Mouse (Mus musculus) liver, embryonic 11.5 days (tissue): ENCODE measurements around the gene Dlg5. TPM values are rescaled to one million over a fixed set of nuclear protein-coding genes. Genes with fewer than 3 reads are reported as not detected.

ENCODE experiments used
- ATAC-seq: fragments of 200-750 bp; cut with Nextera tagmentation; replicated peaks from 2 replicates; pipeline ENCODE4 v1.8.0; 2017; ENCODE audit warnings: moderate number of reproducible peaks, mild to moderate bottlenecking, moderate TSS enrichment, moderate library complexity; ENCODE audit not compliant: low FRiP score
- DNase-seq: peaks from one replicate; pipeline ENCODE4 v3.0.0-alpha.2; 2017; ENCODE audit warnings: low spot score
- H3K27ac ChIP-seq: fragments of 300-500 bp; sonication (generic); 2 replicates; pipeline ENCODE4 v1.5.1; 2014; ENCODE audit warnings: mild to moderate bottlenecking, low read depth, low read length, control low read depth
- H3K27me3 ChIP-seq: fragments of 300-500 bp; sonication (generic); replicated peaks from 2 replicates; pipeline ENCODE4 v1.6.1; 2014; ENCODE audit warnings: low read length, mixed read lengths; ENCODE audit not compliant: control insufficient read depth, insufficient read depth
- H3K36me3 ChIP-seq: fragments of 300-500 bp; sonication (generic); 2 replicates; pipeline ENCODE4 v1.6.1; 2014; ENCODE audit warnings: mild to moderate bottlenecking, low read length, moderate library complexity, mixed read lengths; ENCODE audit not compliant: control insufficient read depth, insufficient read depth
- H3K4me1 ChIP-seq: fragments of 300-500 bp; sonication (generic); replicated peaks from 2 replicates; pipeline ENCODE4 v1.6.1; 2014; ENCODE audit warnings: low read length, mixed read lengths; ENCODE audit not compliant: control insufficient read depth, insufficient read depth
- H3K4me2 ChIP-seq: fragments of 300-500 bp; sonication (generic); 2 replicates; pipeline ENCODE4 v1.6.1; 2014; ENCODE audit warnings: mild to moderate bottlenecking, control low read depth, moderate library complexity
- H3K4me3 ChIP-seq: fragments of 300-500 bp; sonication (generic); 2 replicates; pipeline ENCODE4 v1.5.1; 2014; ENCODE audit warnings: low read depth, low read length, control low read depth
- H3K9ac ChIP-seq: fragments of 300-500 bp; sonication (generic); 2 replicates; pipeline ENCODE4 v1.6.1; 2014; ENCODE audit warnings: low read depth, low read length, control low read depth
- H3K9me3 ChIP-seq: fragments of 300-500 bp; sonication (generic); 2 replicates; pipeline ENCODE4 v1.6.1; 2016; ENCODE audit warnings: low read length, inconsistent platforms, mixed read lengths; ENCODE audit not compliant: control insufficient read depth
- WGBS: fragments of 180-500 bp; shearing (Covaris S2); extraction: QIAGEN DNeasy Blood & Tissue Kit; methylation state at CpG from one replicate; pipeline ENCODE4 v1.1.7; 2014; 5-methylcytosine and 5-hydroxymethylcytosine counted together
- polyA plus RNA-seq: library from polyadenylated mRNA; unstranded; fragments of >200 nt; fragmentation: Nextera tagmentation; extraction: Ambion mirVana; gene quantifications from 2 replicates; pipeline ENCODE4 v1.2.1, GENCODE M21; 2014

The Dlg5 gene
- polyA plus RNA-seq, 1 experiment from 2014 or later: 9.2 TPM

DNA sequence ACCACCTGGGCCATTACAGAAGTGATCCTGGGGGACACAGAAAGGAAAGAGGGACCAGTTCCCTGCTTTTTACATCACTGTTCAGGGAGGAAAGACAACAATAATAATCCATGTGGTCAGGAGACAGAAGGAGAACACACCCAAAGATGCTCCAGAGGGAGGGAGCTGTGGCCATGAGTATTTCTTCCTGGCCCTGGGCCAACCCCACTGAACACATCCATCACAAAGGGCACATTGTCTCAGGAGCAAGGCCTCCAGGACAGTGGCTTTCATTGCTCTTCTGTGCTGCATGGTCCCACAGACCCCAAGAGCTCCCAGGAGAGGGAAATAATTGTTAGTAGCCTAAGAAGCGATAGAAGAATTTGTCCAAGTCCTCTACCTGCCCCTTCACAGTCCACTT lies 23.9 kb upstream of the Dlg5 start:
- WGBS: 90% methylated on average over 1 of the region's 1 CpGs
- Histone ChIP-seq H3K4me2 (no peak overlapping the region), H3K4me1 (no peaks in the 10 kb centered on the region), H3K4me3 (no peak overlapping the region), H3K36me3 (no peaks in the 10 kb centered on the region), H3K9me3 (no peaks in the 10 kb centered on the region), H3K27me3 (no peaks in the 10 kb centered on the region), H3K9ac (no peak overlapping the region), H3K27ac (no peak overlapping the region)
- DNase-seq (no peak), ATAC-seq (no peak)

DNA sequence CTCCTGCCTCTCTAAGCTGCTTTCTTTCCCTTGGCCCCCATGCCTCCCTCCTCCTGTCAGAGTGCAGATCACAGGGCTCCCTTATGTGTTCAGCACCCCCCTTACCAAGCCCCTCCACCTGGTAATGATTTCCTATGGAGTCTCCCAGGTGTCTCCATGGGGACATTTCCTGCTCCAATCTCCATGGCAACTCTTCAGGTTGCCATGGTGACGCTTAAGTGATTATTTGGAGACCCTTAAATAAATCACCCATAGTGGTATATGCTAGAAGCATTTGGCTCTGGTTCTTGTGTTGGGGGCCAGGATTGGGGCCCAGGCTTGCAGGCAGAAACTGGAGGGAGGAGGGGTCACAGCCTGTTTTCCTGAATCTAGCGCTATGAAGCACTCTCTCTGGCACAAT lies 17.2 kb upstream of the Dlg5 start:
- H3K27ac ChIP-seq: no peak overlapping the region
- no peaks in the 10 kb centered on the region for H3K27me3 ChIP-seq
- no peak overlapping the region for H3K9ac ChIP-seq
- no peak for DNase-seq
- WGBS: 65% methylated on average over 2 of the region's 2 CpGs
- H3K4me3 ChIP-seq: no peak overlapping the region
- H3K9me3 ChIP-seq: no peaks in the 10 kb centered on the region
- H3K4me1 ChIP-seq: no peaks in the 10 kb centered on the region
- no peaks in the 10 kb centered on the region for H3K36me3 ChIP-seq
- no peak for ATAC-seq
- H3K4me2 ChIP-seq: no peak overlapping the region

DNA sequence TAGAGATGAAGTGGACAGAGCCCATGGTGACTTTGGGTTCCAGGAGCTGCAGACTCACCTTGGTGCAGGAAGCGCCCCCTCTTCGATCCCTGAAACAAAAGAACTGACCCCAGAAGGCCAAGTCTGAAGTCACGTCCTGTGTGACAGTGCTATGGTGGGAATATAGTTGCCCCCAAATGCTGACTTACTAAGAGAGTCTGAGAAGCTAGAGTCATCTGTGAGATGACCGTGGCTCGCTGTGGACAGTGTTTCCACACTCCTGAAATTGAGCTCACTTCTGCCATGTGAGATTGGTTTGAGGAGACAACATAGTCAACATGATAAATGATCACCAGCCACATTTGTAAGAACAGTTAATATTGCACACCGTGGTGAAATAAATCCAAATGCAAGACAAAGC lies 16.7 kb upstream of the Dlg5 start:
- Histone ChIP-seq H3K4me2 (no peak overlapping the region), H3K9ac (no peak overlapping the region), H3K27ac (no peak overlapping the region), H3K4me3 (no peak overlapping the region), H3K36me3 (no peaks in the 10 kb centered on the region), H3K27me3 (no peaks in the 10 kb centered on the region), H3K4me1 (no peaks in the 10 kb centered on the region), H3K9me3 (no peaks in the 10 kb centered on the region)
- 73% methylated on average over 6 of the region's 6 CpGs for WGBS
- no peak for DNase-seq
- ATAC-seq: no peak

DNA sequence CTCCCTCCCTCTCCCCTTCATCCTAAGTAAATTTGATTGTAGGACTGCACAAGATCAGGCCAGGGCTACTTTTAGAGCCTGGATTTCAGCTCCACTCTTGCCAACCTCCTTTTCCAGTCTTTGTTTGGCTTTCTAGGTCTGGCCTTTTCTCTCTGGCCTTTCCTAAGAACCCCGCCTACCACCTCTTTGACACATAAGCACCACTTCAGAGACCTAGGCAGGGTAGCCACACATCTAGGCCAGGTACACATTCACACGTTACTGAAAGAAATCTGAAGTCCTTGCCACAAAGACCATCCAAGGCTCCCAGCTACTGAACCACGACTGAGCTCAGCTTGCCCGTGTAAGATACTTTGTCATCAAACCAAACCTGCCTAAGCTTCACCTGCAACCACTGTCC lies 14.7 kb upstream of the Dlg5 start:
- Histone ChIP-seq H3K27ac (no peak overlapping the region), H3K4me1 (no peaks in the 10 kb centered on the region), H3K4me2 (no peak overlapping the region), H3K27me3 (no peaks in the 10 kb centered on the region), H3K36me3 (no peaks in the 10 kb centered on the region), H3K9me3 (no peaks in the 10 kb centered on the region), H3K4me3 (no peak overlapping the region), H3K9ac (no peak overlapping the region)
- ATAC-seq: no peak
- WGBS: 65% methylated on average over 4 of the region's 4 CpGs
- no peak for DNase-seq

DNA sequence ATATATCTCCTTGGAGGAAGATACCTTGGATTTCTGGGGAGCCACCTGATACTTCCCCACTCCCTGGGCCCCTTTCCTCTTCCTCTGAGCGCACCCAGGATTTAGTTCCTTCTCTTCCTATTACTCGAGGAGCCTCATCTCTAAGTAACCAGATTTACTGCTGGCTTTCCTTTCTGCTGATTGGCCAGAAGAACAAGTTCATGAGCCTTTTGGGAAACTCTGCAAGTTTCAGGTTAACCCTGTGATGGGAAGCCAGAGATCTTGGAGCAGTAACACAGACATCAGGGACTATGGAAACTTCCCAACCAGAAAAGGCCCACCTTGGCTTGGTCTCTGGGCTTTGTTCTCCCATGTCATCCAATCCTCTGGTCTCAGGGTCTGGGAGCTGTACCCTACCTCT lies 10.2 kb upstream of the Dlg5 start:
- no peak overlapping the region for H3K4me3 ChIP-seq
- no peak overlapping the region for H3K4me2 ChIP-seq
- H3K27ac ChIP-seq: no peak overlapping the region
- H3K4me1 ChIP-seq: peaks cover 7% of the 10 kb centered on the region; the same call in 1 of the 2 replicates
- no peak for ATAC-seq
- 55% methylated on average over 2 of the region's 2 CpGs for WGBS
- H3K9ac ChIP-seq: no peak overlapping the region
- H3K9me3 ChIP-seq: no peaks in the 10 kb centered on the region
- no peaks in the 10 kb centered on the region for H3K36me3 ChIP-seq
- no peak for DNase-seq
- no peaks in the 10 kb centered on the region; the same call in 1 of the 2 replicates for H3K27me3 ChIP-seq

DNA sequence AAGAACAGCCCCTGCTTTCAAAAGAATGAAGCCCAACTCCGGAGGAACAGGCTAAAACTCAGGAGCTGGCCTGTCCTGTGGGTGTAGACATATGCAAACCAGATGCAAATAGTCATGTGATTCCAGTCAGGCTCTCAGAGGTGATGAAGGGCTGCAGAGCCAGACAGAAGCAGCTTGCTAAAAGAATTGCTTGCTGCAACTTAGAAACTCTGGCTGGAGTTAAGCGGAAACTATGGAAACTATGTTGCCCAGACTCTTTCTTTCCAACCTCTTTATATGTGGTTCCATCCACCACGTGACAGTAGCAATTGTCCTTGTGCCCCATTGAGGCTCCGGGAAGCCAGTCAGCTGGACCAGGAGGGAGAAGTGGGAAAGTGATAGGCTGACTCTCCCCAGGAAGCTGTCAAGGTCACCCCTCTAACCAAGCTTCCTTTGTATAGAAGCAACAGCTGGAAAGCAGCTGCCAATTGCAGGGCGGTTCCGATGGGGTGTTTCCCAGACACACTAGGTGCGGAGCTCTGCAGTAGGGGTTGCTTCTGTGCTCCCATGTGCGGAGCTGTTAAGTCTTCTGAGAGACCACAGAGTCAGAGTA lies 8.0 kb upstream of the Dlg5 start:
- Histone ChIP-seq H3K9me3 (no peaks in the 10 kb centered on the region), H3K4me2 (no peak overlapping the region), H3K9ac (no peak overlapping the region), H3K4me1 (peaks cover 7% of the 10 kb centered on the region; the same call in 1 of the 2 replicates), H3K4me3 (no peak overlapping the region), H3K36me3 (no peaks in the 10 kb centered on the region), H3K27me3 (no peaks in the 10 kb centered on the region; the same call in 1 of the 2 replicates), H3K27ac (no peak overlapping the region; the same call in 1 of the 2 replicates)
- DNase-seq (peak; percentile 43), ATAC-seq (peak; percentile 49; the same call in 1 of the 2 replicates)
- WGBS: 8% methylated on average over 8 of the region's 8 CpGs

DNA sequence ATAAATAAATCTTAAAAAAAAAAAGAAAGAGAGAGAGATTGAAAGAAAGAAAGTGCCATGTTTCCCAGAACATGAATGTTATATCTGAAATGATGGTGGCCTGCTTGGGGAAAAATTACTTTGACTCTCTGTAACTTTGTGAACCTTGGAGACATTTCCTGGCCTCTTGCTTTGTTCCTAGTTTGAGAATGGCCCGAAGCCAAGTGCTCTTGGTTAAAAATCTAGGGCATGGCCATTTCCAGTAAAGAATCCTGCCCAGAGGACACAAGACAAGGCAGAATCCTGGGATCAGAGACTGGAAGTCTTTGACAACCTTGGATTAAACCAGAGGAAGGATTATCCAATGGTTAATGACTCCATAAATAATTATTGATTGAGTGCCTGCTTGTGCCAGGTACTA lies 5.6 kb upstream of the Dlg5 start:
- H3K27me3 ChIP-seq: peaks cover 17% of the 10 kb centered on the region

DNA sequence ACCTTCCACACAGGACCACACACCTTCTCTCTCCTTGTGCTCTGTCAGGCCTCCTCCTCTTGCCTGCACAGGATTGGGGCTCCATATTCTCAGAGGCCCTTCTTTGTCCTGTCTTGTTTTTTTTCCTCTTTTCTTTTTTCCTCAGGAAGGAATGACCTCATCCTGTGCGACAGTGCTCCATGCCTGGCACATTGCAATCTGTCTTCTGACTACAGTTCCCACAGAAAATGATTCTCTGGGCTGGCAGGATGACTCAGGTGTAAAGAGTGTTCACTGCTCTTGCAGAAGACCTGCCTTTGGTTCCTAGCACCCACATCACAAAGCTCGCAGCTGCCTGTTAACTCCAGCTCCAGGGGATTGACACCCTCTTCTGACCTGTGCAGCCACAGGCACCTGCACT lies 4.2 kb upstream of the Dlg5 start:
- peaks cover 30% of the 10 kb centered on the region for H3K27me3 ChIP-seq
- H3K9me3 ChIP-seq: no peaks in the 10 kb centered on the region
- H3K9ac ChIP-seq: no peak overlapping the region
- 44% methylated on average over 2 of the region's 2 CpGs for WGBS
- H3K4me1 ChIP-seq: peaks cover 10% of the 10 kb centered on the region; the same call in 1 of the 2 replicates
- H3K4me3 ChIP-seq: no peak overlapping the region
- DNase-seq: no peak
- H3K36me3 ChIP-seq: no peaks in the 10 kb centered on the region
- no peak overlapping the region for H3K27ac ChIP-seq
- ATAC-seq: no peak
- no peak overlapping the region for H3K4me2 ChIP-seq

More for the DNA sequence above, 5.6 kb upstream of the Dlg5 start:
- no peak for ATAC-seq
- H3K27ac ChIP-seq: no peak overlapping the region
- H3K4me3 ChIP-seq: no peak overlapping the region
- H3K4me2 ChIP-seq: no peak overlapping the region
- peaks cover 7% of the 10 kb centered on the region; the same call in 1 of the 2 replicates for H3K4me1 ChIP-seq
- H3K9ac ChIP-seq: no peak overlapping the region
- WGBS: 64% methylated on average over 1 of the region's 1 CpGs
- DNase-seq: no peak
- H3K9me3 ChIP-seq: no peaks in the 10 kb centered on the region
- H3K36me3 ChIP-seq: no peaks in the 10 kb centered on the region
